Mouse (Mus musculus): ENCODE data around the gene St8sia4.

The St8sia4 gene

DNA sequence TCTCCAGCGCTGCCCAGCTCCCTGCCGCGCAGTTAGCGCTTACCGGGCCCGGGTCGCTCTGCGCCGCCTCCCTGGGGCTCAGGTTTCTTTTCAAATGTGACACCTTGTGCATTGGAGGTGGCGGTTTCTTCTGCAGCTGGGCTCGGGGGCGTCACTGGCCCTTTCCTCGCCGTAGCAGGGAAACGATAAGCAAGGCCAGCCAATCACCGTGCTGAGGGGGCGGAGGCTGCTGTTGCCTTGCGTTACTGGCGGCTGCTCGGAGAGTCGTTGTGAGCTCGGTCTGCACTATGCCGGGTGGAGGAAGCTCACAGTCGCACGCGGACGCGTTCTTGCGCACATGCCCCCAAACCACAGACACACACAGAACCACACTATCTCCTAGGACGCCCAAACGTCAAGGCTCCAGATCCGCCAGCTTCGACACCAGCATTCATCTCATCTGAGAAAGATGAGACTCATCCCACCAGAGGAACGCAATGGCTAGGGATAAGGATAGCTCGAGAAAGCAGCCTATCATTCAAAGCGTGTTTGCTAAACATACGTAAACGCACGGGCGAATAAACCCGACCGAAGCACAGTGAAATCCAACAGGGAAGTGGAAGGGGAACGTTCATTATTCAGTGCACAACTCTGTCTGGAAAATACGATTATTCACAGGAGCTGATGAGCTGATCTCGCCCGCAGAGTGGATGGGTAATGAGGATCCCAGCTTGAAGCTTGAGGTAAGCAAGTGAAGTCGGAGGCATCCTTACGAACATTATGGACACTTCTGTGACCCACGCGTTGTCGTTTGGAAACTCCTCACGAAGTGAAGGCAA, at the start of gene St8sia4:
Gene St8sia4 (minus strand): TSS at position 137 of the 818 bp plus-strand sequence.
- peak; percentile 85 for ATAC-seq (ENCODE audit: low TSS enrichment)

DNA sequence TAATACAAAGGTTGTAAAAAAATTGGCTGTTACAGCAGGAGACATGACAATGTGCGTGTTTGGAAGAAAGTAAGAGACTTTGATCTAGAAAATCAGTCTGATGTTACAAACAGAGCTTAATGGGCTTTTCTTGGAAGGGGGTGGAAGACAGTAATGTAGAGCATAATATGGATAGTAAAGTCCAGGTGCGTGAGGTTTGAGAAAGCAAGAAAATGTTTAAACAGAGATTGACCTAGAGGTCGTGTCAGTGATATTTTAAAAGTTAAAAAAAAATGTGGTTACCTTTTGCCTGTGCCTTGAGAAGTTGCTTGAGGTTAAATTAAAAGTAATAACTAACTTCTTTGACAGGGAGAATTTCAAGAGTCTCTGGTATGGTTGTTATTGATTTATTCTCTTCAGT, 41.8 kb upstream of the St8sia4 start:
- ATAC-seq (ENCODE audit: low TSS enrichment): no peak

DNA sequence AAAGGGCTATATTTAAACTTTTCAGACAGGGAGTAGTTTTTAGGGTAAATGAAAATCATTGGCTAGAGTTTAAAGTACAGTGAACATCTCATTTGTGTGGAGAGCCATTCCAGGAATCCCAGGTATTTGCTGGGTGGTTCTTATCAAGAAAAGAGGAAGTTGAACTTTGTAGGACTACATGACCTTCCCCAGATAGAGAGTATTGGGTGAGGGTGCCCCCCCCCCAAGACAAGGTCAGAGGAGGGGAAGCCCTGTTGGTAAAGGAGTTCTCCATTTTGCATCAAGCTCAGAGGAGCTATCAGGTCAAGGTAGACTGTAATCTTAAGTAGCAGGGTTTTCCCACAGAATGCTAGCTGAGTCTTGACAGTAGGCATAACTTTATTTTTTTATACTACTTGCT, 32.5 kb upstream of the St8sia4 start:
- ATAC-seq (ENCODE audit: low TSS enrichment): no peak

DNA sequence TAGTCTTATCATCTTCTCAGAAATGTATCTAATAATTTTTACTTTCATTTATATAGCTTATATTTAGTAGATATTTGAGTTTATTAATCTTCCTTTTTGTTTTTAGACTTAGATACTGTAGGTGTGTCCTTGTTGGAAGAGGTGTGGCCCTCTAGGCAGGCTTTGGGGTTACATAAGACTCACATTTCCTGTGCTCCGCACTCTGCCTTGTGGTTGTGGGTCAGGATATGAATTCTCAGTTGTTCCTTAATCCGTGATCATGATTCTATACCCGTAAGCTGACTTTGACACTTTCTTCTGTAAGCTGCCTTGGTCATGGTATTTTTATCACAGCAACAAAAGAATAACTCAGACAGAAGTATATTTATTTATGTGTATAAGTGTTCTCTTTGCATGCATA, 6.7 kb upstream of the St8sia4 start:
- no peak for ATAC-seq (ENCODE audit: low TSS enrichment)

DNA sequence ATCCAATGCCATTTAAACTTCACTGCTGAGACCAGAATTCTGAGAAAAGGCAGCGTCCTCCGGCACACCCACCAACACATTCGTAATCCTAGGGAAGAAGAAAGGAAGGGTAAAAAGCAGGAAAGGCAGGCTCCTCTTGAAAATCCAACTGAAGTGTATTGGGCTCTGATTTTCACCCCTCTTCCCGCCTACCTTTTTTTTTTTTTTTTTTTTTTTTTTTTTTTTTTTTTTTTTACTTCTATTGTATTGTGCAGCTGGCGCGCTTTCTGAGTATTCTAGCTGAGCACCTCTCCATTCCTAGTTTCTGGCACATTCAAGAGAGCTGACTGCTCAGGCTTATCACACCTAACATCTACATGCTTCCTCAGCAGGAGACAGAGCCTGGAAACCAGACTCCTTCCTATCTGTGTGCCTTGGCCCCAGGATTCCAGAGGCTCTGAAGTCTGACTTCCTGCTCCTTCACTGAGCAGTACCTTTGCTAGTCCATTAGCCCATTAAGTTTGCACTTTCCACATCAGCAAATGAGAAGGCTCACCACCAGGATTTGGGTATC, 958 bp upstream of the St8sia4 start:
- ATAC-seq (ENCODE audit: low TSS enrichment): no peak

DNA sequence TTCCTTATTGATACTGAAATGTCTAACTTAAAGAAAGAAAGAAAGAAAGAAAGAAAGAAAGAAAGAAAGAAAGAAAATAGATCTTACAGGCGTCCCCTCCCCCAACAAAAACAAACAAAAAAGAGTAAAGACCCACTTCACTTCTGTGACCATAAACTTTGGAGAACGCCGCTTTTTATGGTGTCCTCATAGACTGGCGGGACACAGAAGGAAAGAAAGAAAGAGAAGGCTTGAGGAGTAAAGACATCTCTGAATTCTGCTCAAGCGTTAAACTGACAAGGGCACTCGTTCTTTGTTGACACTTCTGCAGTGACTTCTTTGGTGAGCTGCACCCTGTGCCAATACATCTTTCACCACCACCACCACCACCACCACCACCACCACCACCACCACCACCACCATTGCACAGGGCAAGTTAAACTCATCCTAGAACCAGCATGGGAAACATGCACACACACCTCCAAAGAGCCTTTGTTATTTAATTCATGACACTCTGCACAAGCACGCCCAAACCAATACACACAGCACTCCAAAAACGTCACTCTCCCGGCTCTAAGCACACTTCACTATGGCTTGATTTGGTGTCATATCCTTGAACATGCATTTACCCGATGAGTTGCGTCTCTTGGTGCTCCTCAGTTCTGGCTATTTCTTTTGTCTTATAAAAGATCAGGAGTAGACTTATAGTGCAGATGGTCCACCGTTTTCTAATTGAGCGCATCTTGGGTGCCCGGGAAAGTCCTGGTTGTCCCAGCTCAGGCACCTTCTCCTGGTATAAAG, 640 bp downstream of the St8sia4 start:
- ATAC-seq (ENCODE audit: low TSS enrichment): peak; percentile 5

DNA sequence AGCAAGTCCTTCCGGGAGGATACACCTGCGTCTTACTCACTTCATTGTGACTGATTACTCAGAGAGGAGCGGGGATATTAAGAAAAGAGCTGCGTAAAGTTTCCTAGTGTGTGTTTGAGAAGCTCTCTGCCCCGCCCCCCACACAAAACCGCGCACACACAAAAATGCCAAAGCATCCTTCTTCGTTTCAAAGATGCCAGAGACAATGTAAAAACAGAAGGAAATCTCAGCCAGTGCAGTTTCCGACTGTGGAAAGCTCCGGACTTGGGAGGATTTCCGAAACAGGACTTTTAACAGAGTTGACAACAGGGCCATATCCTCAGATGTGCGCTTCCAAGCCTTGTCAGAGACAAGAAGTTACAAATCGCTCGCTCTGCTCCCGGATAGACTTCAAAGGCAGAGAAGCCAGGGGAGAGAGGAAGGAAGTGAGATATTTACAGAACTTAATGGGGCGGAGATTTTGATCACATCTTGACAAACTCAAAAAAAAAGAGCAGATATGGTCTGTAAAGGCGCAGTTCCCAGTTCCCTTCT, 1.4 kb downstream of the St8sia4 start:
- no peak for ATAC-seq (ENCODE audit: low TSS enrichment)

DNA sequence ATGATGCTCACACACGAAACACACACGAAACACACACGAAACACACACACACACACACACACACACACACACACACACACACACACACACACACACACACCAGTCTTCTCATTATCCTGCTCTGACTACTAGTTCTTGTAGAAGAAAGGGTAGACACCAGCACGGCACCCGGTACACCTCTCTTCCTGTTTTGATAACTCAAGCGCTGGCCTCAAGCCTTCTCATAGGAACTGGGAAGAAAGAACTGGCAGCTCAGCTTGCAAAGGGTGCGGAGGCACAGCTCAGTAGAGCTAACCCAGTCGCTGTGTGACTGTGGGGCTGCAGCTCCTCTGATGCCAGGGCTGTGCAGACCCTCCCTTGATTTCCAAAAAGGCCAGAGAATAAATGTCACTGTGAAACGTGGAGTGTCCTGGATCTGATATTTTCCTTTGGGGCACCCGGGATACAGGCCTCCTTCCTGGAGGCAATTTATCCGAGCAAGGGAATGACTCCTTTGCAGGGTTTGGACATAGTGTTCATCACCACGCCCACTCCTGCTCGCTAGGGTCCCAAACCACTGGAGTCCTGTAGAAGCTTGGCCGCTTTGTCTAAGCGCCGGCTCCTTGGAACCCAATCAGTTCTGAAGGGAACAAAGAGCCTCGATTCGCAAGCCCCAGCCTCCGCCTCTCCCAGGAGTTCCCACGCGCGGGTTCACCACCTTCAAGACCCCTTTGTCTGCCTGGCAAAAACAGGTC, 2.2 kb downstream of the St8sia4 start:
- peak; percentile 36; the same call in 1 of the 2 replicates for ATAC-seq (ENCODE audit: low TSS enrichment)

DNA sequence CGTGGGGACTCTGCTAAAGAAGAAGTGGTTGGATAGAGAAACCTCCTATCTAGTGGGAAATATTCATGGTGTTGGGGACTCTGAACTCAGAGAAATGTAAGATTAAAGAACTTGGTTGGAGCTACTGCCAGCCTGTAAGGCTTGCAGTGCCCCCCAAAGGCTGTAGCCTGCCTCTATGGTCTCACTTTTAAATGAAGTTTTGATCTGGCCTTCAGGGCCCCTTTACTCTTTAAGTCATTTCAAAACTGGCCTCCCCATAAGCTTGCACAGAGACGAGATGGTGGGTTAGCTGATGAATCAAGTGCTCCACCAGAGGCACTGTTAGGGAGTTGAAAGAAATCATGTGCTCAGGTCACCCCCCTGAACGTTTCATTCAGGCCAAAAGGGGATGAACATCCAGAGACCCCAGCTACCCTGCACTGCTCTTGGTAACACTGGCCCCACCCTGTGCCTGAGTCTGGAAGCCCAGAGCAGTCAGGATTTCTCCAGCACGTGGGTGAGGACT, 3.0 kb downstream of the St8sia4 start:
- 0 out of 2 replicates have a peak, but pooled peaks have one; percentile 15 for ATAC-seq (ENCODE audit: low TSS enrichment)

DNA sequence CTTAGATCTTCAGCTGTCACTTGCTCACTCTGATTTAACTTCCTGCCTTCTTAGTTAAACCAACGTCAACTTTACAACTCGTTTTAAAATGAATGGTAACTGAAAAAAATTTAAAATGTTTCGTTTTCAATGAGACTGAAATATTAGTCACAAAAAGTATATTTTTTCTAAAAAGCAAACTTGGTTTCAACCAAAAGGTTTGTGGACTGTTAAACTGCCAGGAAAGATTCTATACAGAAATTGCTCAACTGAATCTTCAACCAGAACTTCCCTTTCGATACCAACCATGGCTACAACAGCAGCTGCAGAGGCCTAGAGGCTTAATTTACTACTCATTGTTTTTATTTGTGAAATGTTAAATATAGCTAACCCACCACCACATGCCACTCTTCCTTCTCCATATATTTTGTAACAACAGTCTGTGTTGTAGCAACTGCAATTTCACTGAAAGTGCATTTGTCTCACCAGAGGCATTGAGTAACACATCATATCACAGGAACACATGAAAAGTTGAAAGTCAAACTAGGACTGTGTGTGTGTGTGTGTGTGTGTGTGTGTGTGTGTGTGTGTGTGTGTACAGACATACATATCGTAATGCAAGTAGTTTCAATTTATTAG, 10.2 kb downstream of the St8sia4 start:
- ATAC-seq (ENCODE audit: low TSS enrichment): no peak

DNA sequence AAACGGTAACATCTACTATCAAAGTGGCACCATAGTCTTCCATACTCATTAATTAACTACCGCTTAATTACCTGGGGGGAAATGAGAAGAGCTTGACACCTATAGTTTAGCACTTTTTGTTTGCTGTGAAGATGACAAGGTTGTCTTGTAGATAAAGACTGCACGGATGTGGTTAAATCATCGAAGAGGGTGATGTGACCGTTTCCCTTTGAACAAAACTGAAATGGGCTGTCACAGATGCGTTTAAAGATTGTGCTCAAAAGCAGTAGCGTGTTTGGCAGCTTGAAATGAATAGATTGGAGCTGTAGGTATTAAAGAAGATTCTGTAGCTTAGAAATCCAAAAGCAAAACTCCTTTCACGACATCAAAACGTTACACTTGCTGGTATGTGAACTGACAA, 11.8 kb downstream of the St8sia4 start:
- no peak for ATAC-seq (ENCODE audit: low TSS enrichment)

DNA sequence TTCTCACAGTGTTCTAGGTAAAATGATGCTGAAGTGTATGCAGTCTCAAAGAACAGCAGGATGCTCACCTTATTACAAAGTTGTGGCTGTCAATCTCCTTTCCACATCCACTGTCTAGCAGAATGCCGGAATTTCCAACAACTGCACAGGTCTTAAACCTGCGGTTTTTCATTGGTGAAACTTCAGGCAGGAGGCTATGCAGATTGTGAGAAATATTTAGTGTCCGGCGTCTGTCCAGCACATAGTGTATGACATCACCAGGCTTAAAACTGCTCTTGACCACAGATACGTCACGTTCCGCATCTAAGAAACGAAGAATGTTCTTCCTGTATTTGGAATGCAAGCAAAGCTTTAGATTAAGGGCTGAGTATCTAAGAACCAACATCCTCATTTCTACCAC, 13.9 kb downstream of the St8sia4 start:
- no peak for ATAC-seq (ENCODE audit: low TSS enrichment)

DNA sequence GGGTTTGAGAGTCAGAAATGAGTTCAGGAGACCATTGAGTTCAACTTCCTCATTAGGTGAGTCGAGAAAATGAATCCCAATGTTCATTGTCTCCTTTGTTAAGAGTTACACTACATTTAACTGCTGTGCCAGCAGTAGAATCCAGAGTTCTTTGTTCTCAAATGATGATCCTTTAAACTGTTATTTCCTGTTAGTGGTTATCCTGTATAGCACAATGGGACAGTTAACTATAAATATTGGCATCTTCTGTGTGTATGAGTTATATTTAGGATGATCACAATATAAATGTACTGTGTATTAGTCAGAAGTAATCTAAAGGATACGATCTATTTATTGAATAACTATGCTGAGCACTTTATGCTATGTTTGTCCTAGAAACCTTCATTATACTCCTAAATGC, 23.1 kb downstream of the St8sia4 start:
- no peak for ATAC-seq (ENCODE audit: low TSS enrichment)

DNA sequence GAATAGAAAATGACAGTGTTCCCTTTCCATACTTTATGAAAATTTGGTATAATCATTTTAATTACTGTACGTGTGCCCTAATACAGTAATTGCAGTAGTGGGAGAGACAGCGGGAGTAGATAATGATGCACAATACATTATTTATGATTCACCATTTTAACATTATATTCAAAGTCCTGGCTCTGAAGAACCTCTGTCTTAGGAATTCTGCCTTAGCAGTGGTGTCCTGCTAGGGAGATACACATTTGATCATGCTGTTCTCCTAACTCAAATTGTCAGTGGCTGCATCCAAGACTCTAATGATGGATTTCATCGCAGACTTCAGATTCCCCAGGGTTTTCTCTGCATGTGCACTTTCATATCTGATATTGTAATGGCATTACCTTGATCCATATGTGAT, 28.4 kb downstream of the St8sia4 start:
- ATAC-seq (ENCODE audit: low TSS enrichment): no peak

DNA sequence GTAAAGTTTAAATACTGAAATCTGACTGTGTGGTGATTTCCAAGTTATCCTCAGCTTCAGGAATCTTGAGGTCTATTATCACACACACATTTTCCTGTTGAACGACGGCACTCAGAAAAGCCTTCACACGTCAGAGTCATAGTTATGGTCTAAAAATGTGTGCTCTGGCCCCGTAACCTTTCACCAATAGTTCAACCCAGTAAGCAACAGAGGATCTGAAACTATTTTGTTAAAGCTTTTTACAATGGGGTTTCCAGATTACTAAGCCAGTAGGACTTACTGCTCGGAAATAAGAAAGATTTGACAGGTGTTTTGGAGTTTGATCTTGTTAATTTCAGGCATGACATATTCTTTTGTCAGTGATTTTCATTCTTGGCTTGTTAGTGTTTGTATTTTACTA, 43.0 kb downstream of the St8sia4 start:
- ATAC-seq (ENCODE audit: low TSS enrichment): no peak

DNA sequence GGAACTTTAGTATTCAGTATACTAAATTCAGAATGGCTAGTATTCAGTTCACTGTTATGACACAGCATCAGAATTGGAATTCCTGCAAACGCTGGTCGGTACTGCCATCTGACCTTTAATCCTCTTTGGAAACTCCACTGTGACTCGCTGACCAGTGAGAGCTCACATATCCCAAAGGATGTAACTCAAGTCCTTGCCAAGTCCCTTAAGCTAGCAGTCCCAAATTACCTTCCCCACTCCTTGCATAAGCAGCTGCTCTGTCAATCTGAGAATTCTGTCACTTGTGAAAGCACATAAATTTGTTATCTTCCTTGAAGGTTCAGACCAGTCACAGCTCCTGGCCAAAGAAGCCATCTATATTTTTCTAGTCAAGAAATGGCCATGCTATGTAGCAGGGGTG, 48.7 kb downstream of the St8sia4 start:
- ATAC-seq (ENCODE audit: low TSS enrichment): no peak

DNA sequence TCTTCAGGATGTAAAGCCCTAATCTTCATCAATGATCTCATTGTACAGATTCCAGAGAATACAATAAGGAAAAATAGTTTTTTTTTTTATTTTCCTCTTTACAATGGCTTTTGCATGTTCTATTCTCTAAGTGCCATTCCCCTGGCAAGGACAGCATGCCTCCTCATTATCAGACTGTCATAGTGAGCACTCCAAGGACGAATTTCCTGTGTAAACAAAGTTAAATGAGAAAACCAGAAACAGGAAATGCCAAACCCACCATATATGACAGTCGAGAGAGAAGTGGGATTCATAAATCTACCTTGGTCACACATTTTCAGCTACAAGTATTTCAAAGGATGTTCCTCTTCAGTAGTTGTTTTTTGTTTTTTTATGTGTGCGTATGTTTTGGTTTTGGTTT, 49.2 kb downstream of the St8sia4 start:
- ATAC-seq (ENCODE audit: low TSS enrichment): no peak

DNA sequence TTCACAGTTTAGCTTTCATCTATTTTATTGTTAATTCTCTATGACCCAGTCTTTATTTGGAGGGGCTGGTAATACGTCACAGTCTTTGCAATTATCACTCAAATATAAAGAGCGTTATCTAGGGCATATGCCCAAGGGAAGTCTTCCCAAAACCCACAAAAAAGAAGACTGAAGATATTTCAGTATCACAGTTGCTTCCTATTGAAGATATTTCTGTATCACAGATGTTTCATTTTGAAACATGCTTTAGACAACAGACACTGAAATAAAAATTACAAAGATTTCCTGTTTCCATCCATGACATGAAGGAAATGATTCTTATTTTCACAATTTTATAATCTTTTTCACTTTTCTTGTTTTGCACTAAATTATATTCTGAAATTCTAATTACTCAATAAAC, 57.4 kb downstream of the St8sia4 start:
- ATAC-seq (ENCODE audit: low TSS enrichment): no peak

DNA sequence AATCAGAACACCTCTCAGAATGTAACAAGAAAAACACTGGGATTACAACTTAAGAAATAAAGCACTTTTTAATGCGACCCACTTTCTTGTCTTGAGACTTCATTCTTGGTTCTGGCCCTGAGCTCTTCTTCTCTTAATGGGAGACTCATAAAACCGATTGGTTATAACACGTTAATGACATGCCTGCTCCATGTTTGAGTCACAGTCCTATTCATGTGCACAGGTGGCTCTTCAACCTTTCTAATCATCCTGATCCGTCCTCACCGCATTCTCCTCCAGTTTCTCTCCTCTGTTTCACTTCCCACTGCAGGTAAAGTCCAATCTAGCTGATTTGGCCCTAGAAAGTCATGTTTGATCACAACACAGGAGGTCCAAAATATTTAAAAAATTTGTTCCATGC, 58.3 kb downstream of the St8sia4 start:
- no peak for ATAC-seq (ENCODE audit: low TSS enrichment)

DNA sequence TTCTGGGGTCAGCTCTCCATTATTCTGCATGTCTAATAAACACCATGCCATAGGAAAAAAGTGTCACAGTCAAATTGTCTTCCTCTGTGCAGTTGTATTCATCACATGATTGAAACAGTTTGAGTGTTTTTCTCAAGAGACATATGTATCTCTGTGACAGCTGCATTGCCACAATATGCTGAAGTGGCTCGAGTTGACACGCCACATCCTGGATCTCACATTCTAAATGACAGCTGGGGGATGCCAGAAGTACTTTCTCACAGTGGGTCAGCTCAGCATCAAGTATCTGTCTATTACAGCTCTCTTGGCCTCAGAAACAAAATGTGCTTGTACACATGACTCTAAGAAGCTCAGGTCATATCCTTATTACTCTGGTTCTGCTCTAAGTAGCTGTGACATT, 61.9 kb downstream of the St8sia4 start:
- no peak for ATAC-seq (ENCODE audit: low TSS enrichment)

DNA sequence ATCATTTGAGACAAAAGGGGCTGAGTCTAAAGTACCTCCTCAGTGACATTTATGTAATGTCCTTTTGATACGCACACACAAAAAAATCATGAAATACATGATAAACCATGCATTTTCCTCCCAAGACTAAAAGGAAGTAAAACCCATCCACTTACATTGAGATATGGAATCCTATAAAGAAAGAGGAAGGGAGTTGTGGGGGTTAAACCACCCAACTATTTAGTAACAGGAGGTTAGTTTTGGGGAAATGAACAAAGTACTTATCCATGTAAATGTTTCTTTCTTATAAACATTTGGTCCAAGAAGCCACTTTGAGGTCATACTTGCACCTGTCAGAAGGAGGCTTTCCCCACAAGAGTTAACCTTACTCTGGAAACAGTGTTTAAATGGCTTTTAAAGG, 69.3 kb downstream of the St8sia4 start:
- no peak for ATAC-seq (ENCODE audit: low TSS enrichment)
